Mouse (Mus musculus) heart, adult 9 months (tissue): ENCODE measurements around the gene Hoxd10.

Experiments used
- DNase-seq, 2 experiments: peaks; one replicate each; pipeline ENCODE4 v3.0.0; 2022; ENCODE audit warnings: low spot score in 2 of 2

The Hoxd10 gene

GRCm38 (mm10) chr2:74666411-74666810 is 25.3 kb upstream of the Hoxd10 start:
- no peak for DNase-seq

DNA sequence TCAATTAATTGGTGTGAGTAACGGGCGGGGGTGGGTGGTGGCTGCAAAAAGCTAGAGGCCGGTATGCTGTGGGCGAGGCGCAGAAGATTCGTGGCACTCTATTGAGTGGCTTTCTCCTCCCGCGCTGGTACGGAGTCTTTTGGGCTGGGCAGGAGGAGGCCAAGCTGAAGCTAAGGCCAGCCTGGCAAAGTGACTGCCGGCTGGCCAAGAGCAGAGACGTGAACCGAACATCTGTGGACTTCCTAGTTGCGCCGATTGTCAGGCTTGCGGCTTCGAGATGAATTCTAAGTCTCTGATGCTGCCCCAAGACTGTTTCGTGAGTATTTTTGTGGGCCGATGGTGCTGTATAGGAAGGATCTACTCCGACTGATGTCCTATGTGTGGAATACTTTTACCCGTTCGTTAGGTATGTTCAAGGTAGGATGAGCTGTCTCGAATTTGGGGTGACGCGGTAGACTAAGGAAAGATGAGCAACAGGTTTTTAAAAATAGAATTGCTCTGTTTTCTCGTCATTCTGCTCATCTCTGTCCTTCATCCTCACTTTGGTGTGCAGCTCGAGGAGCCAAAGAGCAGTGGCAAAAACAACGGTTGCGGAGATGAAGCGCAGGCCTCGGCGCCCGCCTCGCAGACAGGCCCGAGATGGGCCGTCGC is 24.4 kb upstream of the Hoxd10 start:
- DNase-seq, result no peak

DNA sequence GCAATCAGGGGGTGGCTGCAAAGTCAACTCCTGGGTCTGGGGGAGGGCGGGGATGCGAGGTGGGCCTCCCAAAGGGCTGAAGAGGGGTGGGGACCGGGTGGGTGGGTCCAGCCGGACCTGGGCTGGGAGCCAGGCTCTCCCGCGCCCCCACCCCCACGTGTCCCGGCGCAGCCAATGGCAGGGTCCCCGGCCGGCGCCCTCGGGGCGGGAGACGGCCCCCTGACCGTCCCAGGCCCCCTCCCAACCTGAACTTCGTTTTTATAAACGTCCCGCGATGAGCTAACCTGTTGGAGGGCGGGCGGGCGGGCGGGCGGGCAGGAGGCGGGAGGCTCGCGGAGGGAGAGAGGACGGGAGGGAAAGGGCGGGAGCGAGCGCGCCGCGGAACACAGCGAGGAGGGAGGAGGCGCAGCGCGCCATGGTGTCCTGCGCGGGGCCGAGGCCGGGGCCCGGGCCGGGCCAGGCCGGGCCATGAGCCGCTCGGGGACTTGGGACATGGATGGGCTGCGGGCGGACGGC is 23.8 kb upstream of the Hoxd10 start, which contains the start of gene Hoxd13:
Gene Hoxd13, plus strand, starts transcription at position 469 of the 516 bp plus-strand sequence.
- no peak for DNase-seq

GRCm38 (mm10) chr2:74668370-74669229 is 23.1 kb upstream of the Hoxd10 start:
- DNase-seq, result no peak

- no peak for DNase-seq
These were observed 22.5 kb upstream of the Hoxd10 start for GRCm38 (mm10) chr2:74669230-74669578.

DNA sequence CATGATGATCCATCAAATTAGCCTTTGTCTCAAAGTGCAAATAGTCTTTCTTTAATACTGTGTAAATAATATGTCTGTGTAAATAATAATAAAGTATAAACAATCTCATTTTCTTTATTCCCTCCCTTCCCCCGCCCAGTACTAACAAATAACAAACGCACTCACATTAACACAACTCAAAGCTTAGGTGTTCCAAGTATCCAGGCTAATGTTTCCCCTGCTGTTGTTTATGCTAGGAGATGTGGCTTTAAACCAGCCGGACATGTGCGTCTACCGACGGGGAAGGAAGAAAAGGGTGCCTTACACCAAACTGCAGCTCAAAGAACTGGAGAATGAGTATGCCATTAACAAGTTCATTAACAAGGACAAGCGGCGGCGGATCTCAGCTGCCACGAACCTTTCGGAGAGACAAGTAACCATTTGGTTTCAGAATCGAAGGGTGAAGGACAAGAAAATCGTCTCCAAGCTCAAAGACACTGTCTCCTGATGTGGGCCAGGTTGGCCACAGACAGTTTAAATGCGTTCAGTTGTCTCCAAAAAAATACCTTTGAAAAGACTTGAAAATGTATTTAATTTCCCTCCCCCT is 22.0 kb upstream of the Hoxd10 start:
- DNase-seq, result no peak

GRCm38 (mm10) chr2:74670632-74671188 is 21.0 kb upstream of the Hoxd10 start:
- no peak for DNase-seq

GRCm38 (mm10) chr2:74671847-74672246 is 19.9 kb upstream of the Hoxd10 start:
- no peak for DNase-seq

DNA sequence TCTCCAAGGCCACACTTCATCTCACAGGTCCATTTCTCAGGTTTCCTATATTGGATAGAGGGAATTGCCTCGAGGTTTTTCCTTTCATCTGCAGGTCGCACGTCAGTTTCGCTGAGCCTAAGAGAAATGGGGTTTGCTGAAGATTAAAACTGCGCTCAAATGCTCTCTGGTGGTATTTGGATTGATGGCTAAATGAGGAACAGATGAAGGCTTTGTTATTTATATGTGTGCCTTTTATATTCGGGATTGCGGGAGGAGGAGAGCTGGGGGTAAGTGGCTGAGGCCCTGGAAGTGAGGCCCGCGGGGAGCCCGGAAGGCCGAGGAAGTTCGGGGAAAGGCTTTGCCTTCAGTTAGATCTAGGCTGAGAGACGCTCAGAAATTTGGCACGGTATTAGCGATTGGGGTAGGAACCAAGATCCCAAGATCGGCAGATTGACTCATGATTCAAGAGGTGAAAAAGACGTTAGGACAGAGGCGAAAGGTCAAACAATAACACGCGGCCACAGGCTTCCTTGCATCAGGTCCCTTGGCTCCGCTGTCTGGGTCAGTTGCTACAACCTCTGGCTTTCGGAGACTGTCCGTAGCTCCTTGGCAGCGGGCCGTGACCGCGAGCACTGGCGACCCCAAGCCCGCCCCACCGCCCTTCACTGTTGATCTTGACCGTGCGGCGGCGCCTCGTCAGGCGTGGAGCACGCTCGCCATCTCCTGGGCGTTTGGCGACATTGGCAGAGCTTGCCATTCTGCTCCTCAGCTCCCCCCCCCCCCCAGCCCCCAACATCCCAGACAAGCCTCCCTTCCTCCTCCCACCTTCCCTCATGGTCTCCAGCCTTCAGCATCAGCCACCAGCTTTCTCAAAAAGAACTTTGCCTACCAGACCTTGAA is 19.0 kb upstream of the Hoxd10 start:
- no peak for DNase-seq

DNA sequence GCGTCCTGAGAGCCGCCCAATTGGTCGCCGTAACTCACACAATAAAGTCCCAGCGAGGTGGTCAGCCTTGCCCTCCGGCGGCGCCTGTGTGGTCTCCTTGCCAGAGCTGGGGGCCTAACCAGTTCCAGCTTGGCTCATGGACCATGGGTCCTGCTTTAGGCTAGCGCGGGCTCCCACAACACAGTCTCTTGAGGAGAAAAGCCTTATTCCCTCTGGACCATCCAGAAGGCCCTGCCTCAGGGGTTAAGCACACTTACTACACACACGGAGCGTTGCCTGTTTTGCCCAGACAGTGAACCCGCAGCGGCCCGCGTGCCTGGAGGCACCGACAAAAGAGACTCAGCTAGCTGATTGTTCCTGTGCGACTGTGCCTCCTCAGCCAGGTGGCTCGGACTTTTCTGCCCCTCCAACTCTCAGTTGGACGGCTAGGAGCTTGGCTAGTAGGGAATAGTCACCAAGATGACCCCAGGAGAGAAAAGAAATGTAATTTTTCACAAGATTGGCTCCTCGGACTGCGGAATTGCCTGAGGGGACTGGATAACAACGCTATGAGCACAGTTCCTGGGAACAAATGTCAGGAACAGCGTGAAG is 17.8 kb upstream of the Hoxd10 start:
- no peak for DNase-seq

- no peak for DNase-seq
These were observed 16.7 kb upstream of the Hoxd10 start, which contains the start of gene Hoxd12 for GRCm38 (mm10) chr2:74674881-74675665. Gene Hoxd12 (plus strand): TSS chr2:74675013.

- no peak for DNase-seq
These were observed 15.9 kb upstream of the Hoxd10 start for GRCm38 (mm10) chr2:74675666-74676282.

- DNase-seq, result no peak
These were observed 15.2 kb upstream of the Hoxd10 start for GRCm38 (mm10) chr2:74676376-74677052.

DNA sequence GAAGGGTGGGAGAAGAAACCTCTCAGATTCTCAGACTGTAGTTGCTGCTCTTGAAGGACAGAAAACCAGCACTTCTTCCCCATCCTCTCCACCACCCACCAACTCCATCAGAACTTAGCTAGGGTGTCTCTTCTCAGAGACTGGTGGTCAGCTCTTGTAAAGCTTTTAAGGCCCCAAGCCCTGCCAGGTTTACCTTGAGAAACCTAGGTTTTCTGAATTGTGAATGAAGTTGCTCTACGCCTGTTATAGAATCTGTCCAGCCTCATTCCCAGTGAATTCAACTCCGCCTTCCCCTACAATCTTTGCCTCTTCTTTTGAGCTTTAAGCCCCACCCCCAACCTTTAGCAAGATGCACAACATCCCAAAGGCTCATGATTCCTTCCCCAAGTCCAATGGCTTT is 14.6 kb upstream of the Hoxd10 start:
- no peak for DNase-seq

DNA sequence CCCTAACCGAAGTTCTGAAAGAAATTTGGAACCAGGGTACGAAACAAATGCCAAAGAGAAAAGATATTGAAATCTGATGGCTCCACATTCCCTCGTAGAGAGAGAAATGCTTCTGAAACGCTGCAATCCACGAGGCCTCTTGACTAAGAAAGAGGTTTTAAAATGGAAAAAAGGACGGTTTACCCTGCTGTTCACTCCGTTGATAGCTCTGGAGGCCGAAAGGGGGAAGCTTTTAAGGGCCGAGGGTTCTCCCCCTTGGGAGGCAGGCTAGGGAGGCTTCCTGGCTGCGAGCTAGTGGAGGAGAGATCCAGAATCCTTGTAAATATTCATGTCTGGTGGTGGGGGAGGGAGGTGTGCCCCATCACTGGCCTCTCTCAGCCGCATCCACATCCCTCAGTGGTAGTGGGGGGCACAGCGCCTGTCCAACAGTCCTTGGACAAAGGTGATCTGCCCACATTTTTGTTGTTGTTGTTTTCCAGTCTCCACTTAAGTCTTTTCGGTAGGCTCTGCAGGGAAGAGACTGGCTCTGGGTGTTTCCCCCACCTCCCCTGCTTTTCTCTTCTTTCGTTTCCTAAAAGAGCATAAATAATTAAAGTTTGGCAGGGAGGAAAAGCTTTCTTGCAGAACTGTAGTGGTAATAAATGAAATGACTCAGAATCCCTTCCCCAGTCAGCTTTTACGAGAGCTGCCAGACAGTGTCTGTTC is 12.7 kb upstream of the Hoxd10 start, which contains the start of gene Hoxd11:
Gene Hoxd11, plus strand, starts transcription at position 667 of the 705 bp plus-strand sequence.
- DNase-seq, result no peak

DNA sequence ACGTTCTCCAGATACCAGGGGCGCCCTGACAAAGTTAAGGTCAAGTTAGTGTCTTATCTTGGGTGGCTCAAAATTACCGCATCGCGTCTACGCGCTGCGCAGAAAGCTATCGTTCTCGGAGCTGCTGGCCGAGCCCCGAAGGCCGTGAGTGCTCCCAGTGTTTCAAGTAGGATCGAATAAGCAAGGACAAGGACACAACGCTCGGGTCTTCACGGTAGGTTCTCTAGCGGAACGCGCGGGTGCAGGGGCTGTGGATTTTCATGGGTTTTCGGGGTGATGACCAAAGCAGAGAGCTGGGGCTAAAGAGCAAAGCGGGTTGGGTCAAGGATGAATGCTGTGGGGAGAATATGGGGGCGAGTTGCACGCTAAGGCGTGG is 12.1 kb upstream of the Hoxd10 start:
- DNase-seq, result no peak

DNA sequence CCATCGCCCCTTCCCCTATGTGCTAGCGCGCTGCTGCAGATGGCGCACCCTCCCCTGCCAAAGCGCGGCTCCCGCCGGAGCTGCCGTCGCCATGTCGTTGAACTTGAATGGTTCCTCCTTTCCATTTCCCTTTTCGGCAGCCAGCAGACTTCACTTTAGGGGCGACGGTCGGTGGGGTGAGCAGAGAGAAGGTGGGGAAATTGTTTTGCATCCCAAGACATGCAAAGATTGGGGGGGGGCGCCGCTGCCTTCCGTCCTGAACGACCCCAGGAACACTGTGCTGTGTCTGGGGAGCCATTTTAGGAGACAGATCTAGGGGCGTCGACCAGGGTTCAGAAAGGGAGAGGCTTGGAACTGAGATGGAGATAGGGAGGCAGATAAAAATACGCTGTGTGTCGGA is 11.7 kb upstream of the Hoxd10 start:
- DNase-seq, result no peak
